Mouse (Mus musculus): ENCODE measurements around the gene Kcnh1. TPM values are rescaled to one million over a fixed set of nuclear protein-coding genes. Genes with fewer than 3 reads are reported as not detected.

The Kcnh1 gene
- polyA plus RNA-seq, 1 experiment, result 0.01 TPM

DNA sequence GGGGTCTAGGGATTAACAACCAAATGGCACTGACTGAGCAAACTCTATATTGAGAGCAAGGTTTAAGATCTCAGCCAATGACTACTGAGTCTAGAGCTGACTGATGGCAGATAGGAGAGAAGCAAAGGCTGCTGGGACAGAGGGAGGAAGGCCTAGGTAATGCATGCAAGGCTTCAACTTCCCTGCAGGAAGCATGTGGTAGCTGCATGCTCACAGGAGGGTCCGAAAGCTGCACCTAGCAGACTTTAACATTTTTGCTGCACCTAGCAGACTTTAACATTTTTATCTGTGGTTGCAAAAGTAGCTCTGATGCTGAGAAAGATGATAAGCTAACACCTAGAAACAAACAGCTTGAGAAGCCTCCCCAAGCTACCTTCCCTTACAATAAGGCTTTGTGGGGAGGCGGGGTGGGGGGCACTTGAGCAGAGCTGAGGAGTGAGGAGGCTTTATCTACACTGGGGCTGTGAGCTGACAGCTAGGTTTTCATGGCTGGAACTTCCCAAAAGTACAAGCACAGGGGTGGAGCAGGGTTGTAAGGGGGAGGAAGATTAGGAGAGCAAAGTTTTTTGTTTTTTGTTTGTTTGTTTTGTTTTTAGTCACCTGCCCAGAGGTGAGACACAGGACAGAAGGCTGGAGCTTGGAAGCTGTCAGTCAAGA is 341.0 kb downstream of the Kcnh1 start:
- TF ChIP-seq MYOG (IDR thresholded peaks at IDR 0.05; ENCODE audit: control insufficient read depth in 1 of 3, insufficient read depth in 1 of 3, insufficient read length in 2 of 3, low read depth in 2 of 3), result no peak
- TF ChIP-seq REST (IDR thresholded peaks at IDR 0.05; ENCODE audit: insufficient read depth, insufficient read length), result no peak
- TF ChIP-seq POLR2AphosphoS2 (IDR thresholded peaks at IDR 0.05; ENCODE audit: insufficient read length, low read depth), result no peak
- TF ChIP-seq CEBPB (IDR thresholded peaks at IDR 0.05; ENCODE audit: insufficient read depth, poor library complexity, severe bottlenecking), result no peak
- TF ChIP-seq USF1 (IDR thresholded peaks at IDR 0.05; ENCODE audit: low read depth), result no peak
- TF ChIP-seq E2F4 (IDR thresholded peaks at IDR 0.05; ENCODE audit: insufficient read depth), result no peak
- TF ChIP-seq MAX (IDR thresholded peaks at IDR 0.05; ENCODE audit: low read depth), result no peak
- no peak for TF ChIP-seq SRF (IDR thresholded peaks at IDR 0.05; ENCODE audit: control insufficient read depth, insufficient read length, low read depth)
- no peak for TF ChIP-seq POLR2A (IDR thresholded peaks at IDR 0.05; ENCODE audit: insufficient read length, low read depth)
- no peak for TF ChIP-seq MYOD1 (IDR thresholded peaks at IDR 0.05; ENCODE audit: control insufficient read depth in 1 of 3, insufficient read length in 2 of 3, low read depth in 2 of 3)
- TF ChIP-seq TCF3 (IDR thresholded peaks at IDR 0.05; ENCODE audit: insufficient read length, low read depth), result no peak
- no peak for TF ChIP-seq TCF12 (IDR thresholded peaks at IDR 0.05; ENCODE audit: insufficient read depth, poor library complexity, severe bottlenecking)
- no peaks in the 10 kb centered on the region for H3K27me3 ChIP-seq (ENCODE audit: control insufficient read depth, insufficient read depth, insufficient read length)

DNA sequence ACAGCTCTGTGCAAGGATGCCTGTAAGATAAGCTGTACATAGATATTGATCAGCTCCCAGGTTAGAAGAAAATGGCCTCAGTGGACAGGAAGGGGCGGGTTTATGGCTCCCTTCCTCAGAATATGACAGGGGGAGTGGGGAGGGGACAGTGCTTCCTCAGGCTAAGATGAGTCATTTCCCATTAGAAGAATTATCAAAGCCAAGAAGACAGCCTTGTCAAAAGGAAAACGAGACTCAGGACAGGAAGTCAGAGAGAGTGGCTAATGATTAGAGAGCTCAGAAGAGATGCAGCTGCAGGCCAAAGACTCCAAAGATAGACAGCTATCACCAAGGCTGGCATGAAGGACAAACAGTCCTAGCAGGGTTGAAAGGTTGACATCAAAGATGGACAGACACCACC is 341.6 kb downstream of the Kcnh1 start:
- Histone ChIP-seq H3K4me3 (no peak overlapping the region), H3K79me2 (ENCODE audit: control insufficient read depth, insufficient read depth) (no peaks in the 10 kb centered on the region), H3K36me3 (ENCODE audit: control insufficient read depth, insufficient read depth) (no peaks in the 10 kb centered on the region), H3K27me3 (ENCODE audit: control insufficient read depth, insufficient read depth, insufficient read length) (no peaks in the 10 kb centered on the region), H3K4me2 (ENCODE audit: low read depth) (no peak overlapping the region), H3ac (ENCODE audit: control insufficient read depth, insufficient read length) (no peak overlapping the region)
- TF ChIP-seq POLR2AphosphoS2 (IDR thresholded peaks at IDR 0.05; ENCODE audit: insufficient read length, low read depth), result no peak
- no peak for TF ChIP-seq SRF (IDR thresholded peaks at IDR 0.05; ENCODE audit: control insufficient read depth, insufficient read length, low read depth)
- no peak for TF ChIP-seq TCF12 (IDR thresholded peaks at IDR 0.05; ENCODE audit: insufficient read depth, poor library complexity, severe bottlenecking)
- TF ChIP-seq USF1 (IDR thresholded peaks at IDR 0.05; ENCODE audit: low read depth), result no peak
- no peak for TF ChIP-seq MYOG (IDR thresholded peaks at IDR 0.05; ENCODE audit: control insufficient read depth in 1 of 3, insufficient read depth in 1 of 3, insufficient read length in 2 of 3, low read depth in 2 of 3)
- no peak for TF ChIP-seq TCF3 (IDR thresholded peaks at IDR 0.05; ENCODE audit: insufficient read length, low read depth)
- no peak for TF ChIP-seq MYOD1 (IDR thresholded peaks at IDR 0.05; ENCODE audit: control insufficient read depth in 1 of 3, insufficient read length in 2 of 3, low read depth in 2 of 3)
- TF ChIP-seq CEBPB (IDR thresholded peaks at IDR 0.05; ENCODE audit: insufficient read depth, poor library complexity, severe bottlenecking), result no peak
- no peak for TF ChIP-seq POLR2A (IDR thresholded peaks at IDR 0.05; ENCODE audit: insufficient read length, low read depth)
- TF ChIP-seq REST (IDR thresholded peaks at IDR 0.05; ENCODE audit: insufficient read depth, insufficient read length), result no peak
- no peak for TF ChIP-seq E2F4 (IDR thresholded peaks at IDR 0.05; ENCODE audit: insufficient read depth)
- no peak for TF ChIP-seq MAX (IDR thresholded peaks at IDR 0.05; ENCODE audit: low read depth)

More for the DNA sequence above, 341.0 kb downstream of the Kcnh1 start:
- Histone ChIP-seq H3K4me3 (no peak overlapping the region), H3K4me2 (ENCODE audit: low read depth) (no peak overlapping the region), H3ac (ENCODE audit: control insufficient read depth, insufficient read length) (no peak overlapping the region), H3K79me2 (ENCODE audit: control insufficient read depth, insufficient read depth) (no peaks in the 10 kb centered on the region), H3K36me3 (ENCODE audit: control insufficient read depth, insufficient read depth) (no peaks in the 10 kb centered on the region)

DNA sequence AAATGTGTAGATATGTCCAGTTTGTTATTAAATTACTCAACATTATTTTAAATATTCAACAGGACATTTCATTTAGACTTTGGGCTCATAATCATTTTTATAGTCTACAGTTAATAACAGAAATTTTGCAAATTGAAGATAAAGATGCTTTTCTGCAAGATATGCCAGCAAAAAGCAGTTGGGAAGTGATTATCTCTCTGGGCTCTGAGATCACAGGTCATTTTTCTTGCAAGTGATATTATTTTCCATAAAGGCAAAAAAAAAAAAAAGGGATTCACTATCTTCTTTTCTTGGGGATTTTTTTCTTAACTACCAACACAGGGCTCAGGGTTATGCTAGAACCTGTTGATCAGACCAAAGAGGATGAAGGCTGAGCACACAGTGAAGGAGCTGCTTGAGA is 342.4 kb downstream of the Kcnh1 start:
- Histone ChIP-seq H3ac (ENCODE audit: control insufficient read depth, insufficient read length) (no peak overlapping the region), H3K4me2 (ENCODE audit: low read depth) (no peak overlapping the region), H3K4me3 (no peak overlapping the region)

DNA sequence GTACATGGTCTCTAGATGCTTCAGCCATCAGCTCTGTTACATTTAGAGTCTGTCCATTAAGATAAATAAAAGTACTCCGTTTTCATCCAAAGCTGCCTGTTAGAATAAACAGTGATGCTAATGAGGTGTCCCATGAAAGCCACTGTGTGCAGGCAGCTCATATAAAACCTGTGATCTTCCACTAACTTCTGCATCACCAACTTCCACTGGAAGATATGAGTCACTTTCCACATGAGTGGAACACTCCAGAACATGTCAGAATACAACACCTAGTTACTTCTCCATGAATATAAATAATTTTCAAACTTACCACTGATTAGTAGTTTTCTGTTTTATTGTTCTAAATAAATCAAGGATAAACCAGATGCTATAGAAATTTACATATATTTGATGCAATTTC is 345.9 kb downstream of the Kcnh1 start:
- Histone ChIP-seq H3K4me3 (no peak overlapping the region), H3ac (ENCODE audit: control insufficient read depth, insufficient read length) (no peak overlapping the region), H3K27me3 (ENCODE audit: control insufficient read depth, insufficient read depth, insufficient read length) (no peaks in the 10 kb centered on the region), H3K79me2 (ENCODE audit: control insufficient read depth, insufficient read depth) (no peaks in the 10 kb centered on the region), H3K36me3 (ENCODE audit: control insufficient read depth, insufficient read depth) (no peaks in the 10 kb centered on the region), H3K4me2 (ENCODE audit: low read depth) (no peak overlapping the region)
- no peak for TF ChIP-seq REST (IDR thresholded peaks at IDR 0.05; ENCODE audit: insufficient read depth, insufficient read length)
- no peak for TF ChIP-seq MYOG (IDR thresholded peaks at IDR 0.05; ENCODE audit: control insufficient read depth in 1 of 3, insufficient read depth in 1 of 3, insufficient read length in 2 of 3, low read depth in 2 of 3)
- TF ChIP-seq E2F4 (IDR thresholded peaks at IDR 0.05; ENCODE audit: insufficient read depth), result no peak
- TF ChIP-seq MYOD1 (IDR thresholded peaks at IDR 0.05; ENCODE audit: control insufficient read depth in 1 of 3, insufficient read length in 2 of 3, low read depth in 2 of 3), result no peak
- TF ChIP-seq CEBPB (IDR thresholded peaks at IDR 0.05; ENCODE audit: insufficient read depth, poor library complexity, severe bottlenecking), result no peak

More for the DNA sequence above, 342.4 kb downstream of the Kcnh1 start:
- TF ChIP-seq USF1 (IDR thresholded peaks at IDR 0.05; ENCODE audit: low read depth) (no peak), TCF3 (IDR thresholded peaks at IDR 0.05; ENCODE audit: insufficient read length, low read depth) (no peak), REST (IDR thresholded peaks at IDR 0.05; ENCODE audit: insufficient read depth, insufficient read length) (no peak), POLR2AphosphoS2 (IDR thresholded peaks at IDR 0.05; ENCODE audit: insufficient read length, low read depth) (no peak), SRF (IDR thresholded peaks at IDR 0.05; ENCODE audit: control insufficient read depth, insufficient read length, low read depth) (no peak), MYOD1 (IDR thresholded peaks at IDR 0.05; ENCODE audit: control insufficient read depth in 1 of 3, insufficient read length in 2 of 3, low read depth in 2 of 3) (no peak), MAX (IDR thresholded peaks at IDR 0.05; ENCODE audit: low read depth) (no peak), POLR2A (IDR thresholded peaks at IDR 0.05; ENCODE audit: insufficient read length, low read depth) (no peak), MYOG (IDR thresholded peaks at IDR 0.05; ENCODE audit: control insufficient read depth in 1 of 3, insufficient read depth in 1 of 3, insufficient read length in 2 of 3, low read depth in 2 of 3) (no peak), CEBPB (IDR thresholded peaks at IDR 0.05; ENCODE audit: insufficient read depth, poor library complexity, severe bottlenecking) (no peak), E2F4 (IDR thresholded peaks at IDR 0.05; ENCODE audit: insufficient read depth) (no peak), TCF12 (IDR thresholded peaks at IDR 0.05; ENCODE audit: insufficient read depth, poor library complexity, severe bottlenecking) (no peak)
- H3K27me3 ChIP-seq (ENCODE audit: control insufficient read depth, insufficient read depth, insufficient read length), result no peaks in the 10 kb centered on the region
- no peaks in the 10 kb centered on the region for H3K36me3 ChIP-seq (ENCODE audit: control insufficient read depth, insufficient read depth)
- H3K79me2 ChIP-seq (ENCODE audit: control insufficient read depth, insufficient read depth), result no peaks in the 10 kb centered on the region
